Mouse (Mus musculus): ENCODE results near the gene Prune2.

GRCm38 (mm10) chr19:17241206-17241605 lies 285.3 kb downstream of the Prune2 start:
- TF ChIP-seq CTCF (conservative IDR thresholded peaks at IDR 0.05; ENCODE audit: low read length) (no peak), POU5F1 (IDR thresholded peaks at IDR 0.05; ENCODE audit: borderline replicate concordance, low read length) (no peak)
